Mouse (Mus musculus) kidney, adult 18-20 months (tissue): ENCODE measurements around the gene Tifab.

Experiments used
- DNase-seq: peaks from one replicate; pipeline ENCODE4 v3.0.0; 2021

Tifab gene

DNA sequence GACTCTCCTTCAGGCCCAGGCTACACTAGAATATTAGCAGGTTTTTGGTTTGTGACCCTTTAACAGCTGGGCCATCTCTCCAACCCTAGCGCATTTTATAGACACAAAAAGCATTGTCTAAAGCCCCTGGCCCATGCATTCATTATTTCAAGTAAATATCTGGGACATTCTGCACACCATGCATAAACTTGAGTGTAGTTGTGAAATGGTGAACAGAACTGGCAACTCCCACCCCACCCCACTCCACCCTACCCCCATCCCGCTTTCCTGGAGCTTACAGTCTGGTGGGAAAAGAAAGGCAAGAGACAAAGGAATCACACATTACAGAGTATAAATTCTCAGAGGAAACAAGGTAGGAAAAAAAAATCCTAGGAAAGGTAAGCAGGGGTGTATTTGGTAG is 42.5 kb downstream of the Tifab start, which contains the start of gene H2afy:
H2afy (minus strand) TSS at position 162 of the 400 bp plus-strand sequence.
- no peak for DNase-seq

DNA sequence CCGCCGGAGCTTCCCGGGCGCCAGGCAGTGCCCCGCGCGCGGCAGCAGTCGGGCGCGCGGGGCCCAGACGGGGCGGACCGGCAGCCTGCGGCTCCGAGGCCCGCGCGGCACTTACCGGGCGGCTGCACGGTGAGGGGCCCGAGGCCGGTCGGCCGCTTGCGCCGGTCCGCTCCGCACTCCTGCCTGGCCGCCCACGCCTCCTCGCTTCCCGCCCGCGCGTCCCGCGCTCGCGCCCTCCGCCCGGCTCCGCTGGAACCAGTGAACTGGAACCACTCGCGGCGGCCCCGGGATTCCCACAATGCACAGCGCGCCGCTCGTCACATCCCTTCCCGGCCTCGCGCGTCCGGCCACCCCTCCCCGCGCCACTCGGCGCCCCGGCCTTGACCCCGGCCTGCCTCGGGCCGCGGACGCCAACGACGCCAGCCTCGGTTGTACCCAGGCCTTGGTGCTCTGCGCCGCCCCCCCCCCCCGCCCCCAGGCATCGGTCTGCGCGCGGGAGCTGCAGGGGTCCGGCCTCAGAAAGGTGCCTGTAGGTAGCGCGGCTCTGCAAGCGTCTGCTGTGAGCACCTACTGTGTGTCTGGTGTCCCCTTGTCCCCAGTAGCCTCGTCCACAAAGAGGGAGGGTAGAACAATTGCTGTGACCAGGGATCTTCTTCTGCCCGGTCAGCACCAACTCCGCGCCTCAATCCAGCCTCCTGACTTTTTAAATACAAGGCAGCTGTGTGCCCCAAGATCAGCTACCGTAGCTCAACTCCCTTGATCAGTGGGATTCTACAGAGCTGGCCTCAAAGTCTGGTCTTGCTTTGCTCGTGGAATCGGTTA is 43.2 kb downstream of the Tifab start:
- peak; percentile 92 for DNase-seq

DNA sequence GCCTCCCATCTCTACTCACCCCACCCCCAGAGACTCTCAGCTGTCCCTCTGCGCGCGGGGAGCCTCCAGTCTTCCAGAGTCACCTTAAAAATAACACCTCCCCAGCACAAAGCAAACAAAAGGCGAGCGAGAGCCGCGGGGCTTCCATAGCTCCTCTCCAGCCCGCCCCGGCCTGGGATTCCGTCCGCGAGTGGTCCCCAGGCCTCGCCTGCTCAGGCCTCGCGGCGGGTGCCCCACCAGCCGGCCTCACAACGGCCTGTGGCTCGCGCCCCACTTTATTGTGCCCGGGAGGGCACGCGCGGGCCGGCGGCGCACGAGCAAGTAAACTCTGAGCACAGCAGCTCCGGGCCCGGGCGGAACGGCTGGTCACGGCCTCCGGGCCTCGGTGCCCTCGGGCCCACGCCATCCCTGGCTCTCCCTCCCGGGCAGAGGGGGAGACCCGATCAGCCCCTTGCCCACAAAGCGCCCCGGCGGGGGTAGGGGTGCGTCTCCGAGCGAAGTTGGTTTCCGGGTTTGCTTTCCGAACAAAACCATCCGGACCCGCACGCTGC is 44.0 kb downstream of the Tifab start:
- peak; percentile 58 for DNase-seq

DNA sequence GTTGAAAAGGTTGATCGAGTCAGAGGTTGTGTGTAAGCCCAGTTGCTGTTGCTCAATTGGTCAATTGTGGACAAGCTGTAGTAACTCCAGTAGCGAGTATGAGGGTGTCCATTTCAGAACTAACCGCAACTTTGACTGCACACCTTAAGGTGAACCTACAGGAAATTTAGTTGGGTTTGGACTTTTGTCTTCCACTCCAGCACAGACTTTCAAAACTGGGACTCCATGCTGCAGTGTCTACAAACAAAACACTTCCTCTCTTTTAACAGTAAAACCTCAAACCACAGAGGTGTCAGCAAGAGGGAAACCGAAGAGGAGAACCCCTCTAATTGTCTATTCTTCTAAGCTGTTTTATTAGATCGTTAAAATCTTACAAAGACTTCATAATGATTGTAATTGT is 44.7 kb downstream of the Tifab start:
- DNase-seq: no peak

DNA sequence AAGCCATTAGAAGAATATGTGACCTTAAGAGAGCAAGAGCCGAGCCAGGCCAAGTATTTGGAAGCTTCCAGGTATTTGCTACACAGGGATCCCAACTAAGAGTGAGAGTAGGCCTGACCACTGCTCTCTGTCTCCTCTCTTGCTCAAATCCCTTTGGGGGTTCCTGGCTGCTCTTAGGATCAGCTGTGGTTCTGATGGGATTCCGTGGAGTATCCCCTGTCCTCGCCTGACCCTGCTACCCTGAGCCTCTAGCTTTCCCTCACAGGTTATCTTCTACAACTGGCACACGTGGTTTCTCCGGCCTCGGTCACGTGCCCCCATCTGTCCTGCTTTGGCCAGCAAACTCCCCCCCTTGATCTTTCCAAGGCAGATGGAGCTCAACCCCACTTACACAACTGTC is 45.7 kb downstream of the Tifab start:
- no peak for DNase-seq

DNA sequence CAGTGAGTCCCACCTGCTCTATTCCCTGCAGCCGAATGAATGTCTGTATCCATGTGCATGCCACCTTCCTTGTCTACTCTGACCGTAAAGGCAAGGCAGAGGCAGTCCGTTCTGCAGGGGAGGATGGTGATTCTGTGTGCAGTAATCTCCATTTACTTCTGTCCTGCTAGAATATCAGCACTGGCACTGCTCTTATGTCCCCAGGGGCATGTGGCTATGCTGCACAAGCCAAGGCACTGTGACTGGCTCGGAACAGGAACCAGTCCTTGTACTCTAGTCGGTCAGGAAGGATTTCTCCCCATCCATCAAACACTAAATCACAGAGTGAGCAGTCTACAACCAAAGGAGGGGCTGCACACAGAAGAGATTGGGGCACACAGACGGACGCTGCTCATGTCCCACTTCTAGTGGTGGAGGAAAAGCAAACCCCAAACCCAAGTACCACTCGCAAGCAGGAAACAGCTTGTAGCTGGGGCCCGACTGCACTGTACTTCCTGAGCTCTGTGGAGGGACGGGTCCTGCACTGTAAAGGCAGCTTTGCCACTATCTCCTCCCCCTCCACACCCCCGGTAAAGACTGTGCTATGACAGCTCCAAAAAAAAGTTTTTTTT is 46.3 kb downstream of the Tifab start:
- no peak for DNase-seq

DNA sequence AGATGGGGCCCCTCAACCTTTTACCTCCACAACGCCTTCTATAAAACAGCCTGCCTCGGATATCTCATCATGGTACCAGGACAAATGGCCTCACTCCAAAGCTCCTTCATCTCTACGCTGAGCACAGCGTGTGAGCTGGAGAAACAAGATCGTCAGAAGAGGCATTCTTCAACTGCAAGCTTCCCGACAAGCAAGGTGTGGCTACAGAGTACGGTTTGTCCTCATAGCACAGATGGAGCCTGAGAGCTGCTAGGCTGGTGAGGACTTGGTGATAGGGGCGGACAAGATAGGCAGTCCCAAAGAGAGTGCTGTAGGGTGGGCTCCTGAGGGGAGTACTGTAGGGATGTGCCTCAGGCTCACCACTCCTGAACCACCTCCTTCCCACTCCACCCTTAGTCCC is 48.1 kb downstream of the Tifab start:
- no peak for DNase-seq

DNA sequence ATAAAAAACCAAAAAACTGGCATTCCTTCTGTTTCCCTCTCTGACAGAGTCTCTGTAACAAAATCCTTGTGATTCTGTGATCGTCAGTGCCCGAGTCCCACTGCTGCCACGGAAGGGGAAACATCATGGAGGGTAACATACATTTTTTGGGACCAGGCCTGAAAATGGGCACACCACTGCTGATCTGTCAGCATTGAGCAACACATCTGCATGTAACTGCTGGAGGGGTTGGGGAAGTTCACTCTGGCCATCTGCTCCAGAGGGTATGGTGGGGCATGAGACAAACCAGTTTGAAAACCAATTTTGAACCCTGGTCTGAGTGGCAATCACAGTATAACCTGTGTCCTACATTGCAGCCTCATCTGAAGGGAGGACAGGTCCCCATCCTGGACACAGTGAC is 49.1 kb downstream of the Tifab start:
- no peak for DNase-seq

DNA sequence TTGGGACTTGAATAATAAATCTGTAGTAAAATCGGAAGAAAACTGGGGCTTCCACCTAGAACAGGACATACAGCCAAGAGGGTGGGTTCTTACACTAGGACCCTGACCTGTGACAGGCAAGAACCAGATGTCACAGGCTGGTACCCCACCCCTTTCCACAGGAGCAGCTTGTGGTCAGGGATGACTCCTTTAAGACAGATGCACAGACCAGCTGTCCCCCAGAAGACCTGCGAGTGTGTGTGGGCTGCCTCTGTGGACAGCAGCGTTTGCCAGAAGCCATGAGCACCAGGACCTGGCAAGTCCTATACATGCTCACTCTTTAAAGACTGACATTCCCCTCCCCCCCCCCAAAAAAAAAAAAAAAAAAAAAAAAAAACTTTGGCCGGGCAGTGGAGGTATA is 49.7 kb downstream of the Tifab start:
- DNase-seq: no peak

DNA sequence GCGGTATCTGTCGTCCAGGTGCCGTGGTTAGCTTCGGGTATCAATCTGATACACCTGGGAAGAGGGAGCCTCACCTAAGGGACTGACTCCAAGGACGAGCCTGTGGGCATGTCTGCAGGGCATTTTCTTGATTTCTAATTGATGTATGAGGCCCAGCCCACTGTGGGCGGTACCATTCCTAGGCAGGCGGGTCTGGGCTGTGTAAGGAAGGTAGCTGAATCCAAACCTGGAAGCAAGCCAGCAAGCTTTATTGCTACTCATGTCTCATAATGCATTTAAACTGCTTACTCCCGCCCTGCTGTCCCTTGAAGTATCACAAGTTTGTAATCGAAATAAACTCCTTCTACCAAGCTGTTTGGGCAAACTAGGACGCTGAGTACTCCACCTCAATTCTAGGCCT is 53.1 kb downstream of the Tifab start:
- no peak for DNase-seq
